Mouse (Mus musculus): Measurements from ENCODE around the gene Cd80.

GRCm38 (mm10) chr16:38467917-38468705 lies 12.8 kb downstream of the Cd80 start:
- no peak for TF ChIP-seq POLR2AphosphoS2 (IDR thresholded peaks at IDR 0.05; ENCODE audit: low read length)
- no peak for TF ChIP-seq ZMIZ1 (IDR thresholded peaks at IDR 0.05; ENCODE audit: low read depth, low read length)
- no peak for TF ChIP-seq POLR2A (IDR thresholded peaks at IDR 0.05; ENCODE audit: control insufficient read depth in 1 of 2, insufficient read depth in 1 of 2, low read depth in 1 of 2, low read length in 2 of 2, poor library complexity in 1 of 2)
- no peak for TF ChIP-seq CTCF (IDR thresholded peaks at IDR 0.05 in 2 of 3, conservative IDR thresholded peaks at IDR 0.05 in 1 of 3; ENCODE audit: control insufficient read depth in 1 of 3, insufficient read depth in 1 of 3, low read depth in 2 of 3, low read length in 3 of 3, poor library complexity in 1 of 3, severe bottlenecking in 1 of 3)
- TF ChIP-seq SMC3 (IDR thresholded peaks at IDR 0.05; ENCODE audit: low read depth, low read length), result no peak
- TF ChIP-seq MAZ (IDR thresholded peaks at IDR 0.05; ENCODE audit: low read depth, low read length), result no peak
